Mouse (Mus musculus) stomach, embryonic 16.5 days (tissue): ENCODE results near the gene Atox1. TPM values are rescaled to one million over a fixed set of nuclear protein-coding genes. Genes with fewer than 3 reads are reported as not detected.

Experiments used
- ATAC-seq: fragments of 200-750 bp; cut with Nextera tagmentation; 2 replicates; pipeline ENCODE4 v1.8.0; 2017; ENCODE audit warnings: moderate number of reproducible peaks, moderate TSS enrichment; ENCODE audit not compliant: insufficient read depth, low FRiP score
- H3K27ac ChIP-seq: fragments of 300-500 bp; sonication (generic); 2 replicates; pipeline ENCODE4 v1.5.1; 2014; ENCODE audit warnings: low read length
- H3K27me3 ChIP-seq: fragments of 300-500 bp; sonication (generic); 2 replicates; pipeline ENCODE4 v1.6.1; 2014; ENCODE audit warnings: low read length, control low read depth, mixed read lengths; ENCODE audit not compliant: control insufficient read depth, insufficient read depth
- H3K36me3 ChIP-seq: fragments of 300-500 bp; sonication (generic); 2 replicates; pipeline ENCODE4 v1.6.1; 2014; ENCODE audit warnings: low read length; ENCODE audit not compliant: control insufficient read depth, insufficient read depth
- H3K4me1 ChIP-seq: fragments of 300-500 bp; sonication (generic); 2 replicates; pipeline ENCODE4 v1.6.1; 2014; ENCODE audit warnings: low read length, control low read depth, mixed read lengths; ENCODE audit not compliant: control insufficient read depth, insufficient read depth
- H3K4me2 ChIP-seq: fragments of 300-500 bp; sonication (generic); 2 replicates; pipeline ENCODE4 v1.6.1; 2014; ENCODE audit warnings: low read depth, low read length, mixed read lengths
- H3K4me3 ChIP-seq: fragments of 300-500 bp; sonication (generic); replicated peaks from 2 replicates; pipeline ENCODE4 v1.5.1; 2014; ENCODE audit warnings: mild to moderate bottlenecking, low read length
- H3K9ac ChIP-seq: fragments of 300-500 bp; sonication (generic); 2 replicates; pipeline ENCODE4 v1.6.1; 2014; ENCODE audit warnings: low read length
- H3K9me3 ChIP-seq: fragments of 300-500 bp; sonication (generic); replicated peaks from 2 replicates; pipeline ENCODE4 v1.6.1; 2016; ENCODE audit warnings: low read length, control low read depth; ENCODE audit not compliant: control insufficient read depth
- WGBS: fragments of 180-500 bp; shearing (Covaris S2); extraction: QIAGEN DNeasy Blood & Tissue Kit; methylation state at CpG from one replicate; pipeline ENCODE4 v1.1.7; 2014; 5-methylcytosine and 5-hydroxymethylcytosine counted together
- polyA plus RNA-seq: library from polyadenylated mRNA; unstranded; fragments of >200 nt; fragmentation: Nextera tagmentation; extraction: Ambion mirVana; gene quantifications from 2 replicates; pipeline ENCODE4 v1.2.1, GENCODE M21; 2015

Gene Atox1
- polyA plus RNA-seq, 1 experiment from 2014 or later, result 421 TPM

DNA sequence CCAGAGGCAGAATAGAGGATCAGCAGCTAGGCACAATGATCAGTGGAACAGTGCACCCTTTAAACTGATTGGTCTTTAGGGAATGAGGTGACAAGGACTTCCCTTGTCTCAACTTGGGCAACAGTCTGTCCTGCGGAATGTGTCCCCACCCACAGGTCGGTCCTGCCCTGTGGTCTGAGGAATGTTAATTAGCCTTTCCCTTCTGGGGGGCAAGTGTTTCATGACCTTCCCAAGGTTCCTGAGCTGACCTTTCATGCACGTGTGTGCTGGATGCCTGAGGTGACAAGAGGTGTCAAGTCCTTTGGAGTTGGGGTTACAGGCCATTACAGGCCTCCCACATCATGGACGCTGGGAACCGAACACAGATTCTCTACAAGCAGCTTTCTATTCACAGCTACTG, 21.3 kb downstream of the Atox1 start:
- no peak overlapping the region for H3K4me2 ChIP-seq
- no peaks in the 10 kb centered on the region for H3K27me3 ChIP-seq
- H3K9me3 ChIP-seq, result no peaks in the 10 kb centered on the region
- H3K4me3 ChIP-seq, result no peak overlapping the region
- no peaks in the 10 kb centered on the region for H3K36me3 ChIP-seq
- no peak overlapping the region for H3K27ac ChIP-seq
- 67% methylated on average over 5 of the region's 5 CpGs for WGBS
- ATAC-seq, result no peak
- no peak overlapping the region for H3K9ac ChIP-seq
- H3K4me1 ChIP-seq, result no peaks in the 10 kb centered on the region

DNA sequence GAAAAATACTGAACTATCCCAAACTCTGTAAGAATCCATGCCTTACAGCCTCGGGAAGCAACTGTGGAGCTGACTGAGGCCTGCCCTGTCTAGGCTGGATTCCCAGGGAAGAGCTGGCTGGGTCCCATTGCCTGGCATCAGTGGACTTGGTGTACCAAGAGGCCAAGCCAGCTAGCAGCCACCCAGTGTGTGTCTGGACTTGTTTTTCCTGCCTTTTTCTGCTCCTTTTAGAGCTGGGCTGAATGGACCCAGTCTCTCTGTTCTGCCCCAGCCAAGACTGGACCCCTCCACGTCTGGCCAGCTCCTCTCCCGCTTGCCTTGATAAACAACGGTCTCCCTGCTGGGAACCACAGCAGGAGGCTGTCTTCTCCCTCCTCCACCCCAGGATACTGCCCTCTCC, 23.0 kb downstream of the Atox1 start:
- Histone ChIP-seq H3K27ac (no peak overlapping the region), H3K4me3 (no peak overlapping the region), H3K9ac (peak overlapping the region; percentile 22; the same call in 1 of the 2 replicates), H3K4me1 (0 out of 2 replicates have a peak, but pooled peaks cover 2% of the 10 kb centered on the region), H3K9me3 (no peaks in the 10 kb centered on the region), H3K4me2 (no peak overlapping the region), H3K27me3 (no peaks in the 10 kb centered on the region), H3K36me3 (no peaks in the 10 kb centered on the region)
- ATAC-seq, result no peak
- 40% methylated on average over 4 of the region's 4 CpGs for WGBS

DNA sequence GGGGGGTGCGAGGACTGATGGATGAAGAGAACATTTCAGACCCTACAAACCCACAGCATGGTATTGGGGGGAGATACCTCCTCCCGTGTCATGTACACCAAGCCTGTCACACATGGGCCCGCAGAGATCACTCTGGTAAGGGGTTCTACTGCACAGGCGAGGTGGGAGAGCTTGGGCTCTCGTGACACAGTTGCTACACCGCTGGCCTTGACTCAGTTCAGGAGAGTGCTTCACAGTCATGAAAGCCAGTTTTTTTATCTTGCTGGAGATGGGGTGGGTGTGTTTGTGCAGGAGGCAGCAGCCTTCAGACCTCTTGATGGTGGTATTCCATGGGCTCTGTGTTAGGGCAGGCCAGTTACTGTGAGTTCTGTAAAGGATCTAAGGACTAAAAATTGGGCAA, 24.9 kb downstream of the Atox1 start:
- 82% methylated on average over 6 of the region's 6 CpGs for WGBS
- no peak for ATAC-seq

DNA sequence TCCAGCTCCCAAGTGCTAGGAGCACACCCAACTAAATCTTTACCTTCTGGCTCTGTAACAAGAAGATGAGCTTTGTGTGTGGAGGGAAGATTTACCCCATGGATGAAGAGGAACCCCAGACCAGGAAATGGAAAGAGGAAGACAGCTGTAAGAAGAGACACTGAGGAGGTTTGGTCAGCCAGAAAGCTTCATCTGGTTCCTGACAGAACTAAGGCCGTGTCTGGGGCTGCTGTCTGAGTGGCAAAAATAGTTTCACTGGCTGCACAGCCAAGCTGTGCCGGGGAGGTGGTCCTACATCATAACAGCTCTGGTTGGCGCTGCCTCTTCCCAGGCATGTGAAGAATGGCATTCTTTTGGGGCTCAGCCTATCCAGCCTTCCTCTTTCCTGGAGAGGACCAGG, 28.1 kb downstream of the Atox1 start:
- no peaks in the 10 kb centered on the region for H3K27me3 ChIP-seq
- H3K27ac ChIP-seq, result peak overlapping the region; percentile 52
- no peak overlapping the region for H3K4me2 ChIP-seq
- 44% methylated on average over 3 of the region's 3 CpGs for WGBS
- peaks cover 10% of the 10 kb centered on the region for H3K4me1 ChIP-seq
- no peak for ATAC-seq
- H3K36me3 ChIP-seq, result no peaks in the 10 kb centered on the region
- H3K9me3 ChIP-seq, result no peaks in the 10 kb centered on the region
- H3K4me3 ChIP-seq, result no peak overlapping the region
- H3K9ac ChIP-seq, result no peak overlapping the region

More for the DNA sequence above, 24.9 kb downstream of the Atox1 start:
- no peak overlapping the region for H3K4me2 ChIP-seq
- no peaks in the 10 kb centered on the region for H3K36me3 ChIP-seq
- H3K9ac ChIP-seq, result no peak overlapping the region
- no peak overlapping the region for H3K27ac ChIP-seq
- H3K9me3 ChIP-seq, result no peaks in the 10 kb centered on the region
- H3K27me3 ChIP-seq, result no peaks in the 10 kb centered on the region
- no peak overlapping the region for H3K4me3 ChIP-seq
- 0 out of 2 replicates have a peak, but pooled peaks cover 3% of the 10 kb centered on the region for H3K4me1 ChIP-seq

DNA sequence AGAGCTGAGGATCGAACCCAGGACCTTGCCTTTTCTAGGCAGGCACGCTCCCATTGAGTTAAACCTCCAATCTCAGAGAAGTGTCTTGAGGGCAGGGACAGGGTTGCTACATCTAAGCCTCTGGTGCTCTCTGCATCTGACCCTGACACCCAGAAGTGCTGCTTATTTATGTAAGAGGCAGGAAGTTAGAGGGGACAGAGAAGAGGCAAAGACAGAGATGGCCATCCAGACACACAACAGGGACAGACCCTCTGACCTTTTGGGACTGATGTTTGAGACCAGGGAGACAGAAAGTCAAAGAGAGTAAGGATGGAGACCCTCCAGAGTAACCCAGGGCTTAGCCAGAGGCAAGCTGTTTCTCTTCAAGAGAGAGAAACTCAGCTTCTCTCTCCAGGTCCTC, 31.1 kb downstream of the Atox1 start:
- Histone ChIP-seq H3K4me1 (peaks cover 11% of the 10 kb centered on the region), H3K36me3 (no peaks in the 10 kb centered on the region), H3K27me3 (no peaks in the 10 kb centered on the region), H3K4me2 (no peak overlapping the region), H3K9ac (no peak overlapping the region), H3K4me3 (no peak overlapping the region), H3K9me3 (no peaks in the 10 kb centered on the region), H3K27ac (no peak overlapping the region)
- ATAC-seq, result no peak
- WGBS, result 91% methylated on average over 2 of the region's 2 CpGs

DNA sequence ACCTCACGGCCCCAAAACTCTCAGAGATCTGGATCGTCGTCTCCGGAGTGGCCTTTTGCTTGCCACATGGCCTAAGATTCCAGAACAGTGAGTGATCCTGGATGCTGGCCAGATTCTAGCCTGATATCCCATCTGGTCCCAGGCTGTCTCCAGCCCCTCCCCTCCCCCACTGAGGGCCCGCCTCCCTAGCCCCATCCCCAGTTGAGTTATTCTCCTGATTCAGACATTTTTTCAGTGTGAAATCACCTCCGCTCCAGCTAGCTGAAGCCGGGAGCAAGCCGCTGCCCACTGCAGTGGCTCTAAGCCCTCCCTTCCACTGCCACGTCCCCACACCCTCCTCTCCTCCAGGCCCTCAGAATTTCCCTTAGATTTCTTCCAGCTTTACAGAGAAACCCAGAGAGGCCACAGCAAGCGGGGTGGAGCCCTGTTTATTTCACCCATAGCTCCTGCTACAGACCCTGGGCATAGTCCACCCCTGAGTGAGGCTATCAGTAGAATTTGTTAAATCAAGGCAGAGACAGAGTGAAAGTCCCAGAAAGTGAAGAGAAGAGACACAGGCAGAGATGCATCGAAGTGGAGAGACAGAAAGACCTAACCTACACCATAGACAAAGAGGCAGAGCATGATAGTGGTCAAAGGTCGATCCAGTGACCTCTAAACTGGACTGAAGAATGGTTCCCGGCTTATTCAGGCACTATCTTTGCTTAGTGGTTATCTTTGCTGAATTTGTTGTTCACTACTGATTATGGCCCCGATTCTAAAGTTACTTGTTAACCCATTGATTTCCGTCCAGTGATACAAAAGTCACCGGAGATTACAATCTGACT, 32.6 kb downstream of the Atox1 start:
- no peaks in the 10 kb centered on the region for H3K27me3 ChIP-seq
- WGBS, result 20% methylated on average over 16 of the region's 16 CpGs
- peak overlapping the region; percentile 98 for H3K27ac ChIP-seq
- ATAC-seq, result peak; percentile 95
- H3K4me3 ChIP-seq, result no peak overlapping the region
- H3K4me2 ChIP-seq, result 0 out of 2 replicates have a peak overlapping the region, but pooled peaks have one; percentile 22
- H3K9me3 ChIP-seq, result no peaks in the 10 kb centered on the region
- H3K4me1 ChIP-seq, result peaks cover 26% of the 10 kb centered on the region
- peak overlapping the region; percentile 64 for H3K9ac ChIP-seq
- no peaks in the 10 kb centered on the region for H3K36me3 ChIP-seq

DNA sequence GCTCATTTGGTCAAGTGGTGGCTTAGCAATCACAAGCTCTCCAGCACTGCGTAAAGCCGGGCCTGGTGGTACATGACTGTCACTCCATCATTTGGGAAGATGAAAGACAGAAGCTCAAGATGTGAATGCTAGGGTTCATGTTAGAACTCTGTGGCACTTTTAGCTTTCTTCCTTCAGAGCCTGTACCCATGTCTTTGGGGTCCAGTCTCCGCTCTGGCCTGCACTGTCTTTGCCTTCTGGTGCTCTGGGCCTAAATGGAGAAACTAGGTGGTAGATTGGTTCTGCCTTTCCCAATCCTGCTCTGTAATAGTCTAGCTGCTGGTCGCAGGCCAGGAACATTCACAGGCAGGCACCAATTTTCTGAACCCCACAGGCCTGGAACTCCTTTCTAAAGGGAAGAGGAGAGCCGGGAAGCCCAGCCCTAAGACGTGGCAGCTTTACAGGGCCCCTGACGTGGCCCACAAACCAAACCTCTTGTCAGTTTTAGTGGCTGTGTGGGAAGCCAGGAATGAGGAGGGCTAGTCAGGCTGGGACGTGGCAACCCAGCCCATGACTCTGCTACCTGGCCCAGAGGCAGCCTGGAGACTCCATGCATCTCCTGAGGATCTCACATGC, 36.2 kb downstream of the Atox1 start:
- Histone ChIP-seq H3K4me3 (no peak overlapping the region), H3K9me3 (no peaks in the 10 kb centered on the region), H3K9ac (0 out of 2 replicates have a peak overlapping the region, but pooled peaks have one; percentile 21), H3K4me2 (no peak overlapping the region), H3K4me1 (peaks cover 35% of the 10 kb centered on the region), H3K27ac (0 out of 2 replicates have a peak overlapping the region, but pooled peaks have one; percentile 8), H3K36me3 (no peaks in the 10 kb centered on the region), H3K27me3 (no peaks in the 10 kb centered on the region)
- WGBS, result 76% methylated on average over 8 of the region's 8 CpGs
- no peak for ATAC-seq

DNA sequence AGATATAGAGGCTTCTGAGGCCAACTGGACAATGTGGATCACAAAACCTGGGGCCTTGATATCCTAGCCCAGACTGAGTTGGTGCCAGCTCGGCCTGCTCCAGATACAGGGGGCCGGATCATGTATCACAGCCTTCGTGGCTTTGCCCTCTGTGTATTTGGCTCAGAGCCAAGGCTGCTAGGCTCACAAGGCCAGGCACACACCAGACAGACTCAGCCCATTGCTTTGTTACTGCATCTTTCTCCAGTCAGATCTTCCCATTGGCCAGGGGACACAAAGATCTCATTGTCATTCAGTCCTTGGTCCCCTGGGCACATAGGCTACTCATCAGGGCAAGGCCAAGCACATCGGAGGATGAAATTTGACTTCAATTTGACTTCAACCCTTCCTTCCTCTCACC, 37.3 kb downstream of the Atox1 start:
- Histone ChIP-seq H3K27ac (peak overlapping the region; percentile 58; the same call in 1 of the 2 replicates), H3K9me3 (no peaks in the 10 kb centered on the region), H3K4me3 (no peak overlapping the region), H3K4me2 (no peak overlapping the region), H3K9ac (0 out of 2 replicates have a peak overlapping the region, but pooled peaks have one; percentile 4), H3K27me3 (no peaks in the 10 kb centered on the region), H3K4me1 (peaks cover 35% of the 10 kb centered on the region), H3K36me3 (no peaks in the 10 kb centered on the region)
- 25% methylated on average over 4 of the region's 4 CpGs for WGBS
- 0 out of 2 replicates have a peak, but pooled peaks have one; percentile 23 for ATAC-seq

DNA sequence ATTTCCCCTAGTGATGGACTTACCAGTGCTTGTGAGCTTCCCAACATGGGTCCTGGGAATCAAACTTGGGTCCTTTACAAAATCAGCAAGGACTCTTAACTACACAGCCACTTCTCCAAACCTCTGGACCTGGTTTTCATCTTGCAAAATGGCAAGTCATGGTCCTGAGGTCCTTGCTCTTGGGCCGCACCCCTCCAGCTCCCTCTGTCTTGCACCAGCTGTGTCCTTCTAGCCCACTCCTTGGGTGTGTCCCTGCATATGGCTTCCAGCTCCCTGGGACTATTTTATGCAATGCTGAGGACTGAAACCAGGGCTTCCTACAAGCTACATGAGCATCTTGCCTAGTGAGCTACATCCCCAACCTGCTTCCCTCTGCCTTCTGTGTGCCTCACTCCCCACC, 38.1 kb downstream of the Atox1 start, which contains the start of gene Sparc:
Gene Sparc, minus strand, starts transcription at position 206 of the 400 bp plus-strand sequence.
- no peak for ATAC-seq
- H3K27ac ChIP-seq, result peak within 1 kb of the TSS; percentile 58
- no peaks in the 10 kb centered on the region for H3K27me3 ChIP-seq
- 91% methylated on average over 1 of the region's 1 CpGs for WGBS
- H3K4me3 ChIP-seq, result no peak within 1 kb of the TSS
- no peaks in the 10 kb centered on the region for H3K36me3 ChIP-seq
- H3K9me3 ChIP-seq, result no peaks in the 10 kb centered on the region
- H3K4me1 ChIP-seq, result peaks cover 30% of the 10 kb centered on the region
- H3K9ac ChIP-seq, result 0 out of 2 replicates have a peak within 1 kb of the TSS, but pooled peaks have one; percentile 4
- no peak within 1 kb of the TSS for H3K4me2 ChIP-seq
